Mouse (Mus musculus): ENCODE results near the gene Chd6. TPM values are rescaled to one million over a fixed set of nuclear protein-coding genes. Genes with fewer than 3 reads are reported as not detected.

Chd6 gene
- total RNA-seq, 1 experiment from 2014 or later: 69.0 TPM

GRCm38 (mm10) chr2:160918154-160918929 is 190.5 kb downstream of the Chd6 start:
- no peak for ATAC-seq (replicated peaks in 1 of 2; ENCODE audit: insufficient read depth in 1 of 2, low FRiP score in 2 of 2, low TSS enrichment in 1 of 2, low read depth in 1 of 2, poor library complexity in 2 of 2, severe bottlenecking in 2 of 2)

GRCm38 (mm10) chr2:160917313-160917712 is 191.6 kb downstream of the Chd6 start:
- no peak for ATAC-seq (replicated peaks in 1 of 2; ENCODE audit: insufficient read depth in 1 of 2, low FRiP score in 2 of 2, low TSS enrichment in 1 of 2, low read depth in 1 of 2, poor library complexity in 2 of 2, severe bottlenecking in 2 of 2)

GRCm38 (mm10) chr2:160916714-160917113 is 192.2 kb downstream of the Chd6 start:
- no peak for ATAC-seq (replicated peaks in 1 of 2; ENCODE audit: insufficient read depth in 1 of 2, low FRiP score in 2 of 2, low TSS enrichment in 1 of 2, low read depth in 1 of 2, poor library complexity in 2 of 2, severe bottlenecking in 2 of 2)

- no peak for ATAC-seq (replicated peaks in 1 of 2; ENCODE audit: insufficient read depth in 1 of 2, low FRiP score in 2 of 2, low TSS enrichment in 1 of 2, low read depth in 1 of 2, poor library complexity in 2 of 2, severe bottlenecking in 2 of 2)
Observed at GRCm38 (mm10) chr2:160915821-160916610, 192.9 kb downstream of the Chd6 start.

GRCm38 (mm10) chr2:160914656-160915055 is 194.2 kb downstream of the Chd6 start:
- no peak for ATAC-seq (replicated peaks in 1 of 2; ENCODE audit: insufficient read depth in 1 of 2, low FRiP score in 2 of 2, low TSS enrichment in 1 of 2, low read depth in 1 of 2, poor library complexity in 2 of 2, severe bottlenecking in 2 of 2)

GRCm38 (mm10) chr2:160912231-160912671 is 196.6 kb downstream of the Chd6 start, which contains the start of gene Emilin3:
TSS of gene Emilin3 (minus strand) at chr2:160912328.
- no peak for ATAC-seq (replicated peaks in 1 of 2; ENCODE audit: insufficient read depth in 1 of 2, low FRiP score in 2 of 2, low TSS enrichment in 1 of 2, low read depth in 1 of 2, poor library complexity in 2 of 2, severe bottlenecking in 2 of 2)

- ATAC-seq (replicated peaks in 1 of 2; ENCODE audit: insufficient read depth in 1 of 2, low FRiP score in 2 of 2, low TSS enrichment in 1 of 2, low read depth in 1 of 2, poor library complexity in 2 of 2, severe bottlenecking in 2 of 2): no peak
Observed at GRCm38 (mm10) chr2:160911558-160912201, 197.2 kb downstream of the Chd6 start.

- no peak for ATAC-seq (replicated peaks in 1 of 2; ENCODE audit: insufficient read depth in 1 of 2, low FRiP score in 2 of 2, low TSS enrichment in 1 of 2, low read depth in 1 of 2, poor library complexity in 2 of 2, severe bottlenecking in 2 of 2)
Observed at GRCm38 (mm10) chr2:160910633-160911032, 198.2 kb downstream of the Chd6 start.

- ATAC-seq (replicated peaks in 1 of 2; ENCODE audit: insufficient read depth in 1 of 2, low FRiP score in 2 of 2, low TSS enrichment in 1 of 2, low read depth in 1 of 2, poor library complexity in 2 of 2, severe bottlenecking in 2 of 2): no peak
Observed at GRCm38 (mm10) chr2:160908607-160909006, 200.3 kb downstream of the Chd6 start.

GRCm38 (mm10) chr2:160906101-160906500 is 202.8 kb downstream of the Chd6 start:
- no peak for ATAC-seq (replicated peaks in 1 of 2; ENCODE audit: insufficient read depth in 1 of 2, low FRiP score in 2 of 2, low TSS enrichment in 1 of 2, low read depth in 1 of 2, poor library complexity in 2 of 2, severe bottlenecking in 2 of 2)

- ATAC-seq (replicated peaks in 1 of 2; ENCODE audit: insufficient read depth in 1 of 2, low FRiP score in 2 of 2, low TSS enrichment in 1 of 2, low read depth in 1 of 2, poor library complexity in 2 of 2, severe bottlenecking in 2 of 2): no peak
Observed at GRCm38 (mm10) chr2:160905301-160905700, 203.6 kb downstream of the Chd6 start.

- no peak for ATAC-seq (replicated peaks in 1 of 2; ENCODE audit: insufficient read depth in 1 of 2, low FRiP score in 2 of 2, low TSS enrichment in 1 of 2, low read depth in 1 of 2, poor library complexity in 2 of 2, severe bottlenecking in 2 of 2)
Observed at GRCm38 (mm10) chr2:160901656-160902412, 207.0 kb downstream of the Chd6 start.

Other genes starting within 250 kb of the Chd6 start
- 5.3 and 6.8 TPM in 2 replicates for gene Zhx3, start 236.1 kb downstream of the Chd6 start, total RNA-seq (2017)
- not detected in 2 replicates for gene Lpin3, start 228.4 kb downstream of the Chd6 start, total RNA-seq (2017)
- gene Emilin3, start 196.7 kb downstream of the Chd6 start, total RNA-seq (2017): not detected in 2 replicates

Measured in hematopoietic stem cell, adult 5-6 weeks (primary cell).